Mouse (Mus musculus) testis, adult 2 months (tissue): Measurements from ENCODE around the gene Dynlrb2.

Experiments used
- CTCF ChIP-seq: fragments of 200-500 bp; IDR thresholded peaks from 2 replicates; pipeline ENCODE4 v1.5.1; 2012; ENCODE audit warnings: low read depth, mild to moderate bottlenecking, inconsistent platforms, low read length, moderate library complexity; ENCODE audit not compliant: control insufficient read depth, insufficient read depth, insufficient replicate concordance
- POLR2A ChIP-seq: fragments of 200-500 bp; IDR thresholded peaks from 2 replicates; pipeline ENCODE4 v1.6.1; 2012; ENCODE audit warnings: low read depth, mild to moderate bottlenecking, inconsistent platforms, low read length, moderate library complexity; ENCODE audit not compliant: control insufficient read depth

DNA sequence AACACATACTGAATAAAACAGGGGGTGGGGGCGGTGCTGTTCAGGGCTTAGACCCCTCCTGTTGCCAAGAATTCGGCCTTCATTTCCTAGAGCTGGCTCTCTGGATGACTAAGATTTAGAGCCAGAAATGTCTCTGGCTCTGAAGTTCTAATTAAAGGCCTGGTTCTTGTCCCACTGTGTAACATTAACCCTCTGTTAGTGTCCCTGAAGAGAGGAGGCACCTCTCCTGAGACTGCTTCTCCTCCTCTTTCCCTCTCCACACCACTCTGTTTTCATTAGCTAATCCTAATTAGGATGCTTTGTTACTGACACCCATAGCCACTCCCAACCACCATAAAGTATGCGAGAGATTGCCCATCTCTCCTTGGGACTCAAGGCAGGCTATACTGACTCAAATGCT lies 22.0 kb upstream of the Dynlrb2 start:
- TF ChIP-seq POLR2A: no peak
- TF ChIP-seq CTCF: no peak
